Mouse (Mus musculus) myocyte (in vitro differentiated cells): ENCODE data around the gene Bmpr1b.

Source experiments
- CEBPB ChIP-seq: IDR thresholded peaks from 2 replicates; pipeline ENCODE4 v1.6.1; 2011; ENCODE audit warnings: mild to moderate bottlenecking, moderate library complexity; ENCODE audit not compliant: poor library complexity, insufficient read depth, severe bottlenecking
- E2F4 ChIP-seq: IDR thresholded peaks from one replicate; pipeline ENCODE4 v1.6.1; 2011; ENCODE audit warnings: mild to moderate bottlenecking, control low read depth, moderate library complexity; ENCODE audit not compliant: insufficient read depth
- MAX ChIP-seq: IDR thresholded peaks from one replicate; pipeline ENCODE4 v1.6.1; 2011; ENCODE audit warnings: low read depth, mild to moderate bottlenecking, control low read depth
- MYOD1 ChIP-seq, 3 experiments: IDR thresholded peaks; one replicate each; pipeline ENCODE4 v1.6.1; 2011; ENCODE audit warnings: control low read depth in 2 of 3, low read depth in 2 of 3, mild to moderate bottlenecking in 2 of 3, moderate library complexity in 1 of 3; ENCODE audit not compliant: insufficient read length in 2 of 3, control insufficient read depth in 1 of 3
- MYOG ChIP-seq, 3 experiments: IDR thresholded peaks; one replicate each; pipeline ENCODE4 v1.6.1; 2011; ENCODE audit warnings: control low read depth in 2 of 3, low read depth in 2 of 3, mild to moderate bottlenecking in 2 of 3; ENCODE audit not compliant: insufficient read length in 2 of 3, control insufficient read depth in 1 of 3, insufficient read depth in 1 of 3
- POLR2A ChIP-seq: IDR thresholded peaks from one replicate; pipeline ENCODE4 v1.6.1; 2011; ENCODE audit warnings: low read depth, mild to moderate bottlenecking, control low read depth, moderate library complexity; ENCODE audit not compliant: insufficient read length
- POLR2AphosphoS2 ChIP-seq: IDR thresholded peaks from one replicate; pipeline ENCODE4 v1.6.1; 2011; ENCODE audit warnings: low read depth, control low read depth; ENCODE audit not compliant: insufficient read length
- REST ChIP-seq: IDR thresholded peaks from one replicate; pipeline ENCODE4 v1.6.1; 2011; ENCODE audit warnings: mild to moderate bottlenecking, control low read depth, moderate library complexity; ENCODE audit not compliant: insufficient read depth, insufficient read length
- SRF ChIP-seq: IDR thresholded peaks from one replicate; pipeline ENCODE4 v1.6.1; 2011; ENCODE audit warnings: low read depth; ENCODE audit not compliant: control insufficient read depth, insufficient read length
- TCF12 ChIP-seq: IDR thresholded peaks from one replicate; pipeline ENCODE4 v1.6.1; 2011; ENCODE audit warnings: mild to moderate bottlenecking, control low read depth; ENCODE audit not compliant: poor library complexity, insufficient read depth, severe bottlenecking
- TCF3 ChIP-seq: IDR thresholded peaks from one replicate; pipeline ENCODE4 v1.6.1; 2011; ENCODE audit warnings: low read depth, control low read depth; ENCODE audit not compliant: insufficient read length
- USF1 ChIP-seq: IDR thresholded peaks from one replicate; pipeline ENCODE4 v1.6.1; 2011; ENCODE audit warnings: low read depth, mild to moderate bottlenecking, control low read depth, moderate library complexity

DNA sequence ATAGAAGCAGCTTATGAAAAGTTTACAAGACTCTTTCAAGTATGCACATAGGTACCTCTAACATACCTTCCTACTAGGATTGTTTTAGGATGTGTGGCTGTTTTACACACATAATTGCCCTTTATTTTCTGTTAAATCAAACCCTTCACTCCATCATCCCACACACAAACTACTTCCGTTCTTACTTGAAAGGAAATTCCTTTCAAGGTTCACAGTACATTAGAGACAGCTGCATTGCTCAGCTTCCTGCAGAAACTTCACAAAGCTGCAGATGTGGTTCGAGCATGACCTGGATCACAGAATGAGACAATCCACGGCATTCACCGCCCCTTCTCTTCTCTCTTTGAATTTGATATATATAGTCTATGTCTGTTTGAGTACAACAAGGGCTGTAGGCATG is 248.1 kb downstream of the Bmpr1b start:
- no peak for TF ChIP-seq USF1
- TF ChIP-seq POLR2A, result no peak
- TF ChIP-seq MYOD1 (IDR thresholded peaks at IDR 0.05; ENCODE audit: control insufficient read depth in 1 of 3, insufficient read length in 2 of 3, low read depth in 2 of 3), result no peak
- no peak for TF ChIP-seq POLR2AphosphoS2
- TF ChIP-seq TCF12, result no peak
- no peak for TF ChIP-seq MAX
- TF ChIP-seq E2F4, result no peak
- TF ChIP-seq MYOG (IDR thresholded peaks at IDR 0.05; ENCODE audit: control insufficient read depth in 1 of 3, insufficient read depth in 1 of 3, insufficient read length in 2 of 3, low read depth in 2 of 3), result no peak
- no peak for TF ChIP-seq SRF
- TF ChIP-seq CEBPB, result no peak
- TF ChIP-seq REST, result no peak
- TF ChIP-seq TCF3, result no peak
